Mouse (Mus musculus) midbrain, embryonic 11.5 days (tissue): ENCODE results near the gene Tmem41b. TPM values are rescaled to one million over a fixed set of nuclear protein-coding genes. Genes with fewer than 3 reads are reported as not detected.
A peak's percentile ranks its signal among the peaks of the same experiment; 100 is the strongest.
"Not testable (repeated sequence)": the region's sequence is repeated elsewhere in the genome, so short reads cannot be mapped to it uniquely, and the experiment has no call there.

Source experiments
- ATAC-seq: fragments of 200-750 bp; cut with Nextera tagmentation; 2 replicates; pipeline ENCODE4 v1.8.0; 2017; ENCODE audit warnings: moderate TSS enrichment, moderate library complexity; ENCODE audit not compliant: low FRiP score
- DNase-seq: peaks from one replicate; pipeline ENCODE4 v3.0.0; 2015; ENCODE audit warnings: low spot score; ENCODE audit errors: missing footprints
- H3K27ac ChIP-seq: fragments of 300-500 bp; sonication (generic); 2 replicates; pipeline ENCODE4 v1.5.1; 2014; ENCODE audit warnings: low read depth, low read length
- H3K27me3 ChIP-seq: fragments of 300-500 bp; sonication (generic); 2 replicates; pipeline ENCODE4 v1.6.1; 2014; ENCODE audit warnings: mild to moderate bottlenecking, low read length, moderate library complexity, mixed read lengths; ENCODE audit not compliant: control insufficient read depth, insufficient read depth
- H3K36me3 ChIP-seq: fragments of 300-500 bp; sonication (generic); 2 replicates; pipeline ENCODE4 v1.6.1; 2014; ENCODE audit warnings: mild to moderate bottlenecking, low read length, moderate library complexity, mixed read lengths; ENCODE audit not compliant: control insufficient read depth, insufficient read depth
- H3K4me1 ChIP-seq: fragments of 300-500 bp; sonication (generic); 2 replicates; pipeline ENCODE4 v1.6.1; 2014; ENCODE audit warnings: low read length; ENCODE audit not compliant: control insufficient read depth, insufficient read depth
- H3K4me2 ChIP-seq: fragments of 300-500 bp; sonication (generic); 2 replicates; pipeline ENCODE4 v1.6.1; 2014; ENCODE audit warnings: mild to moderate bottlenecking, moderate library complexity
- H3K4me3 ChIP-seq: fragments of 300-500 bp; sonication (generic); 2 replicates; pipeline ENCODE4 v1.5.1; 2014; ENCODE audit warnings: low read depth, low read length
- H3K9ac ChIP-seq: fragments of 300-500 bp; sonication (generic); 2 replicates; pipeline ENCODE4 v1.6.1; 2014; ENCODE audit warnings: low read length
- H3K9me3 ChIP-seq: fragments of 300-500 bp; sonication (generic); 2 replicates; pipeline ENCODE4 v1.6.1; 2016; ENCODE audit warnings: low read length; ENCODE audit not compliant: control insufficient read depth
- WGBS: fragments of 180-500 bp; shearing (Covaris S2); extraction: QIAGEN DNeasy Blood & Tissue Kit; methylation state at CpG from one replicate; pipeline ENCODE4 v1.1.7; 2014; 5-methylcytosine and 5-hydroxymethylcytosine counted together
- polyA plus RNA-seq: library from polyadenylated mRNA; unstranded; fragments of >200 nt; fragmentation: Nextera tagmentation; extraction: Ambion mirVana; gene quantifications from 2 replicates; pipeline ENCODE4 v1.2.1, GENCODE M21; 2014

The Tmem41b gene
- polyA plus RNA-seq: 85.6 and 89.5 TPM in 2 replicates

- not testable (repeated sequence) for H3K27me3 ChIP-seq, H3K36me3 ChIP-seq, DNase-seq, H3K4me1 ChIP-seq, ATAC-seq, H3K9me3 ChIP-seq
- Histone ChIP-seq H3K9ac (peak within 1 kb of the TSS; percentile 70), H3K4me3 (peak within 1 kb of the TSS; percentile 62), H3K4me2 (peak within 1 kb of the TSS; percentile 81), H3K27ac (peak within 1 kb of the TSS; percentile 73)
- 43% methylated on average over 6 of the region's 6 CpGs for WGBS
Observed at GRCm38 (mm10) chr7:109986775-109987174, at the start of gene Tmem41b. TSS of gene Tmem41b (minus strand) at chr7:109986929.

DNA sequence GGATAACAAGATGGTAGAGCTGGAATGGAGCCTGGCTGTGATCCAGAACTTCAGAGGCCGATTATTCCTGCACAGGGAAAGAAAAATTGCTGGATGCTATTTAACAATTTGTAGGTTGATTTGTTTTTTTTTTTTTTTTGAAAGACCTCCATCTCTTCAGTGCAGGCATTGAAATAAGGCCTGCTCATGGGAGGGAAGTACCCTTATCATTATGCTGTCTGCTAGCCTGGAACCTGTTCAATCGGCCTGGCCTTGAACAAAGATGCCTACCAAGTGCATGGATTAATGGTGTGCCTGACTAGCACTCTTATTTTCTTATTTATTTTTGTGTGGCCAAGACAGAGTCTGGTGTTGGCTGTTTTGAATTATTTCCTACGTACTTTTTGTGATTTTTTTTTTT, 43.6 kb upstream of the Tmem41b start:
- Histone ChIP-seq H3K9me3 (no peaks in the 10 kb centered on the region), H3K27ac (no peak overlapping the region), H3K27me3 (no peaks in the 10 kb centered on the region), H3K4me1 (no peaks in the 10 kb centered on the region), H3K36me3 (peaks cover 10% of the 10 kb centered on the region), H3K9ac (no peak overlapping the region), H3K4me2 (no peak overlapping the region), H3K4me3 (no peak overlapping the region)
- DNase-seq: peak; percentile 10
- no peak for ATAC-seq
- WGBS: 87% methylated on average over 3 of the region's 3 CpGs

- no peak for DNase-seq
- Histone ChIP-seq H3K9ac (no peak overlapping the region), H3K4me1 (no peaks in the 10 kb centered on the region), H3K27me3 (no peaks in the 10 kb centered on the region), H3K36me3 (peaks cover 9% of the 10 kb centered on the region), H3K9me3 (no peaks in the 10 kb centered on the region; the same call in 1 of the 2 replicates), H3K4me3 (no peak overlapping the region), H3K4me2 (no peak overlapping the region), H3K27ac (no peak overlapping the region)
- ATAC-seq: no peak
- 75% methylated on average over 1 of the region's 1 CpGs for WGBS
Observed at GRCm38 (mm10) chr7:110028826-110029225, 42.1 kb upstream of the Tmem41b start.

DNA sequence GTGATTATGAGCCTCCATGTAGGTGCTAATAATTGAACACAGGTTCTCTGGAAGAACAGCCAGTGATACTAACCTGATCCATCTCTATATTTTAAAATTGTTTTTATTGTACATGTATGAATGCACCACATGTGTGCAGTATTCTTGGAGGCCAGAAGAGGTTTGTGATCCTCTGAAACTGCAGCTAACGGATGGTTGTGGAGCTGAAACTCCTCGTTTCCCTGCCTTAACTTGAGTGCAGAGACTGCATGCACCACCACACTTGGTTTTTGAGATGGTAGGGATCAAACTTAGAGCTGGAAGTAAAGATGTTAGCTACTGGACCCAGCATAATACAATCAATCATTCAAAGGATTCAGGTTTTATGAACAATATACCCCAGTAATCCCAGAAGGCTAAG, 39.9 kb upstream of the Tmem41b start:
- DNase-seq: peak; percentile 67
- H3K27me3 ChIP-seq: no peaks in the 10 kb centered on the region
- no peak overlapping the region for H3K4me2 ChIP-seq
- WGBS: 83% methylated on average over 2 of the region's 2 CpGs
- ATAC-seq: no peak
- H3K9me3 ChIP-seq: no peaks in the 10 kb centered on the region; the same call in 1 of the 2 replicates
- H3K9ac ChIP-seq: no peak overlapping the region
- peaks cover 4% of the 10 kb centered on the region; the same call in 1 of the 2 replicates for H3K36me3 ChIP-seq
- no peak overlapping the region for H3K27ac ChIP-seq
- H3K4me3 ChIP-seq: no peak overlapping the region
- no peaks in the 10 kb centered on the region for H3K4me1 ChIP-seq

- Histone ChIP-seq H3K9me3 (no peaks in the 10 kb centered on the region; the same call in 1 of the 2 replicates), H3K4me3 (no peak overlapping the region), H3K36me3 (no peaks in the 10 kb centered on the region), H3K4me1 (peaks cover 3% of the 10 kb centered on the region; the same call in 1 of the 2 replicates), H3K4me2 (no peak overlapping the region), H3K9ac (no peak overlapping the region), H3K27ac (no peak overlapping the region), H3K27me3 (no peaks in the 10 kb centered on the region)
- no peak for DNase-seq
- WGBS: 88% methylated on average over 1 of the region's 1 CpGs
- ATAC-seq: no peak
Observed at GRCm38 (mm10) chr7:110023553-110023952, 36.8 kb upstream of the Tmem41b start.

- ATAC-seq: peak; percentile 83
- DNase-seq: peak; percentile 93
Observed at GRCm38 (mm10) chr7:110018631-110019482, 32.1 kb upstream of the Tmem41b start.

DNA sequence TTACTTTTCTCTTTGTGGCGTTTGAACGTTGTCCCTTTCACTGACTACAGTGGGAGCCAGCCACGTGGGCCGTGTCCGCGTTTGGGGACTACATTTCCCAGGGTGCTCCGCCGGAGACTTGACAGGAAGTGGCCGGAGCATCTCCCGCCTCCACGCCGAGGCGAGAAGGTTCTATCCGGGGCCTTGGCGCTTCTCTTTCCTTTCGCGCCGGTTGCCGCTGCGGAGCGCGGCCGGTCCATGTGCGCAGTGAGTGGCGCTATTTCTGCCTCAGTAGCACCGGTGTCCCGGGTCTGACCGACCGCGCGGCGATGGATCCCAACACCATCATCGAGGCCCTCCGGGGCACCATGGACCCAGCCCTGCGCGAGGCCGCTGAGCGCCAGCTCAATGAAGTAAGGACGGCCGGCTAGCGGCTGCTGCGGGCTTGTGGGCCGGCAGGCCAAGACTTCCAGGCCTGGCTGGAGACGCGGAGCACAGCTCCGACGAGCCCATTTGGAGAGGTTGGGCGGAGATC, 31.4 kb upstream of the Tmem41b start, which contains the start of gene Ipo7:
Gene Ipo7, plus strand, starts transcription at position 158 of the 514 bp plus-strand sequence.
- Histone ChIP-seq H3K27ac (peak within 1 kb of the TSS; percentile 82), H3K9ac (peak within 1 kb of the TSS; percentile 87), H3K27me3 (no peaks in the 10 kb centered on the region), H3K4me2 (peak within 1 kb of the TSS; percentile 59), H3K4me1 (peaks cover 3% of the 10 kb centered on the region; the same call in 1 of the 2 replicates), H3K9me3 (no peaks in the 10 kb centered on the region), H3K4me3 (peak within 1 kb of the TSS; percentile 96), H3K36me3 (no peaks in the 10 kb centered on the region)
- peak; percentile 97 for ATAC-seq
- WGBS: under 1% methylated on average over 47 of the region's 48 CpGs
- DNase-seq: peak; percentile 98

More at GRCm38 (mm10) chr7:110018631-110019482, 32.1 kb upstream of the Tmem41b start:
- under 1% methylated on average over 39 of the region's 42 CpGs for WGBS
- peaks cover 3% of the 10 kb centered on the region; the same call in 1 of the 2 replicates for H3K4me1 ChIP-seq
- peak overlapping the region; percentile 59 for H3K4me2 ChIP-seq
- H3K27me3 ChIP-seq: no peaks in the 10 kb centered on the region
- H3K9me3 ChIP-seq: no peaks in the 10 kb centered on the region
- peak overlapping the region; percentile 87 for H3K9ac ChIP-seq
- peak overlapping the region; percentile 96 for H3K4me3 ChIP-seq
- no peaks in the 10 kb centered on the region for H3K36me3 ChIP-seq
- peak overlapping the region; percentile 82 for H3K27ac ChIP-seq

GRCm38 (mm10) chr7:110014272-110014671, 27.5 kb upstream of the Tmem41b start:
- DNase-seq: no peak
- no peaks in the 10 kb centered on the region for H3K9me3 ChIP-seq

GRCm38 (mm10) chr7:110011417-110011816, 24.7 kb upstream of the Tmem41b start:
- 66% methylated on average over 1 of the region's 1 CpGs for WGBS
- Histone ChIP-seq H3K4me2 (no peak overlapping the region), H3K27me3 (no peaks in the 10 kb centered on the region), H3K4me3 (no peak overlapping the region), H3K27ac (no peak overlapping the region), H3K9me3 (no peaks in the 10 kb centered on the region), H3K9ac (no peak overlapping the region), H3K4me1 (no peaks in the 10 kb centered on the region), H3K36me3 (no peaks in the 10 kb centered on the region)
- no peak for ATAC-seq
- no peak for DNase-seq

More at GRCm38 (mm10) chr7:110014272-110014671, 27.5 kb upstream of the Tmem41b start:
- H3K27me3 ChIP-seq: no peaks in the 10 kb centered on the region
- H3K4me3 ChIP-seq: no peak overlapping the region
- no peak for ATAC-seq
- H3K4me2 ChIP-seq: no peak overlapping the region
- WGBS: 87% methylated on average over 5 of the region's 5 CpGs
- no peak overlapping the region for H3K27ac ChIP-seq
- no peaks in the 10 kb centered on the region for H3K4me1 ChIP-seq
- H3K36me3 ChIP-seq: no peaks in the 10 kb centered on the region
- H3K9ac ChIP-seq: no peak overlapping the region
